Mouse (Mus musculus) CH12.LX (cell line): ENCODE data around the gene Tnnt1.

Source experiments
- CTCF ChIP-seq, 2 experiments: IDR thresholded peaks in 1 of 2; conservative IDR thresholded peaks in 1 of 2; 2 replicates each; pipeline ENCODE4 v1.5.1; 2011 to 2012; ENCODE audit warnings: low read depth in 2 of 2, low read length in 2 of 2, improper control_type of control experiment in 1 of 2, inconsistent platforms in 1 of 2, mild to moderate bottlenecking in 1 of 2, moderate library complexity in 1 of 2
- E2F4 ChIP-seq: IDR thresholded peaks from 2 replicates; pipeline ENCODE4 v1.6.1; 2011; ENCODE audit warnings: low read depth, low read length, improper control_type of control experiment; ENCODE audit not compliant: insufficient replicate concordance
- ELF1 ChIP-seq: IDR thresholded peaks from 2 replicates; pipeline ENCODE4 v1.6.1; 2014; ENCODE audit warnings: low read depth, mild to moderate bottlenecking, inconsistent platforms, low read length, improper control_type of control experiment
- EP300 ChIP-seq: IDR thresholded peaks from 2 replicates; pipeline ENCODE4 v1.6.1; 2011; ENCODE audit warnings: low read length, improper control_type of control experiment
- KAT2A ChIP-seq: IDR thresholded peaks from 2 replicates; pipeline ENCODE4 v1.6.1; 2012; ENCODE audit warnings: low read length, improper control_type of control experiment, inconsistent platforms; ENCODE audit not compliant: insufficient replicate concordance
- MAX ChIP-seq: IDR thresholded peaks from 2 replicates; pipeline ENCODE4 v1.6.1; 2011; ENCODE audit warnings: low read length, improper control_type of control experiment
- MAZ ChIP-seq: IDR thresholded peaks from 2 replicates; pipeline ENCODE4 v1.6.1; 2012; ENCODE audit warnings: low read depth, mild to moderate bottlenecking, inconsistent platforms, low read length, improper control_type of control experiment, moderate library complexity
- MEF2A ChIP-seq: IDR thresholded peaks from 2 replicates; pipeline ENCODE4 v1.6.1; 2014; ENCODE audit warnings: low read depth, mild to moderate bottlenecking, inconsistent platforms, low read length, improper control_type of control experiment, borderline replicate concordance
- MYC ChIP-seq: IDR thresholded peaks from 2 replicates; pipeline ENCODE4 v1.6.1; 2011; ENCODE audit warnings: low read depth, mild to moderate bottlenecking, improper control_type of control experiment, low read length
- POLR2A ChIP-seq: IDR thresholded peaks from 2 replicates; pipeline ENCODE4 v1.6.1; 2011; ENCODE audit warnings: low read depth, mild to moderate bottlenecking, improper control_type of control experiment, low read length
- SIN3A ChIP-seq: IDR thresholded peaks from 2 replicates; pipeline ENCODE4 v1.6.1; 2012; ENCODE audit warnings: low read length, improper control_type of control experiment, inconsistent platforms
- SMC3 ChIP-seq: IDR thresholded peaks from 2 replicates; pipeline ENCODE4 v1.6.1; 2011; ENCODE audit warnings: low read depth, low read length, improper control_type of control experiment
- TCF12 ChIP-seq: IDR thresholded peaks from 2 replicates; pipeline ENCODE4 v1.6.1; 2014; ENCODE audit warnings: low read depth, mild to moderate bottlenecking, inconsistent platforms, low read length, improper control_type of control experiment
- ZKSCAN1 ChIP-seq: IDR thresholded peaks from 2 replicates; pipeline ENCODE4 v1.6.1; 2012; ENCODE audit warnings: low read depth, inconsistent platforms, low read length, improper control_type of control experiment, borderline replicate concordance

GRCm38 (mm10) chr7:4511489-4512224 is 4.5 kb downstream of the Tnnt1 start:
- no peak for TF ChIP-seq KAT2A
- no peak for TF ChIP-seq MAX
- TF ChIP-seq ELF1 = no peak
- no peak for TF ChIP-seq MYC
- no peak for TF ChIP-seq CTCF (conservative IDR thresholded peaks at IDR 0.05 in 1 of 2, IDR thresholded peaks at IDR 0.05 in 1 of 2; ENCODE audit: low read depth in 2 of 2, low read length in 2 of 2)
- no peak for TF ChIP-seq EP300
- no peak for TF ChIP-seq SMC3
- TF ChIP-seq MEF2A = no peak
- no peak for TF ChIP-seq E2F4
- no peak for TF ChIP-seq ZKSCAN1
- no peak for TF ChIP-seq SIN3A
- TF ChIP-seq MAZ = no peak
- TF ChIP-seq POLR2A = no peak
- no peak for TF ChIP-seq TCF12
